Mouse (Mus musculus) cerebellum, postnatal 4 days (tissue): ENCODE results near the gene Zfp217.

Source experiments
- DNase-seq, 2 experiments: peaks; one replicate each; pipeline ENCODE4 v3.0.0; 2022; ENCODE audit warnings: low spot score in 2 of 2, mixed read lengths in 1 of 2

The Zfp217 gene

GRCm38 (mm10) chr2:170159795-170160568, 12.1 kb upstream of the Zfp217 start:
- no peak for DNase-seq

- no peak for DNase-seq
Measured at GRCm38 (mm10) chr2:170158987-170159386, 11.1 kb upstream of the Zfp217 start.

- DNase-seq, result no peak
Measured at GRCm38 (mm10) chr2:170158251-170158650, 10.3 kb upstream of the Zfp217 start.

GRCm38 (mm10) chr2:170157280-170158200, 9.6 kb upstream of the Zfp217 start:
- DNase-seq, result no peak

GRCm38 (mm10) chr2:170155089-170155740, 7.3 kb upstream of the Zfp217 start:
- DNase-seq, result peak in 1 of 2 experiments; percentile 26

GRCm38 (mm10) chr2:170154738-170155088, 6.8 kb upstream of the Zfp217 start:
- DNase-seq, result no peak

- no peak for DNase-seq
Measured at GRCm38 (mm10) chr2:170154301-170154721, 6.4 kb upstream of the Zfp217 start.

GRCm38 (mm10) chr2:170153421-170154271, 5.7 kb upstream of the Zfp217 start:
- DNase-seq, result no peak

GRCm38 (mm10) chr2:170152856-170153255, 5.0 kb upstream of the Zfp217 start:
- no peak for DNase-seq

- DNase-seq, result no peak
Measured at GRCm38 (mm10) chr2:170152036-170152686, 4.3 kb upstream of the Zfp217 start.

GRCm38 (mm10) chr2:170151470-170151869, 3.6 kb upstream of the Zfp217 start:
- no peak for DNase-seq

- no peak for DNase-seq
Measured at GRCm38 (mm10) chr2:170148828-170149227, 925 bp upstream of the Zfp217 start.

GRCm38 (mm10) chr2:170147170-170147569, 733 bp downstream of the Zfp217 start:
- DNase-seq, result no peak

- no peak for DNase-seq
Measured at GRCm38 (mm10) chr2:170144343-170144742, 3.6 kb downstream of the Zfp217 start.

- no peak for DNase-seq
Measured at GRCm38 (mm10) chr2:170143861-170144260, 4.0 kb downstream of the Zfp217 start.

GRCm38 (mm10) chr2:170142542-170142941, 5.4 kb downstream of the Zfp217 start:
- no peak for DNase-seq

- DNase-seq, result no peak
Measured at GRCm38 (mm10) chr2:170141481-170141880, 6.4 kb downstream of the Zfp217 start.

- DNase-seq, result no peak
Measured at GRCm38 (mm10) chr2:170139411-170140046, 8.4 kb downstream of the Zfp217 start.

GRCm38 (mm10) chr2:170136928-170137327, 11.0 kb downstream of the Zfp217 start:
- no peak for DNase-seq

- DNase-seq, result no peak
Measured at GRCm38 (mm10) chr2:170135820-170136219, 12.1 kb downstream of the Zfp217 start.
